Mouse (Mus musculus) stomach, embryonic 16.5 days (tissue): ENCODE measurements around the gene Olfr543. TPM values are rescaled to one million over a fixed set of nuclear protein-coding genes. Genes with fewer than 3 reads are reported as not detected.

Experiments
- ATAC-seq: fragments of 200-750 bp; cut with Nextera tagmentation; 2 replicates; pipeline ENCODE4 v1.8.0; 2017; ENCODE audit warnings: moderate number of reproducible peaks, moderate TSS enrichment; ENCODE audit not compliant: insufficient read depth, low FRiP score
- H3K27ac ChIP-seq: fragments of 300-500 bp; sonication (generic); 2 replicates; pipeline ENCODE4 v1.5.1; 2014; ENCODE audit warnings: low read length
- H3K27me3 ChIP-seq: fragments of 300-500 bp; sonication (generic); 2 replicates; pipeline ENCODE4 v1.6.1; 2014; ENCODE audit warnings: low read length, control low read depth, mixed read lengths; ENCODE audit not compliant: control insufficient read depth, insufficient read depth
- H3K36me3 ChIP-seq: fragments of 300-500 bp; sonication (generic); 2 replicates; pipeline ENCODE4 v1.6.1; 2014; ENCODE audit warnings: low read length; ENCODE audit not compliant: control insufficient read depth, insufficient read depth
- H3K4me1 ChIP-seq: fragments of 300-500 bp; sonication (generic); 2 replicates; pipeline ENCODE4 v1.6.1; 2014; ENCODE audit warnings: low read length, control low read depth, mixed read lengths; ENCODE audit not compliant: control insufficient read depth, insufficient read depth
- H3K4me2 ChIP-seq: fragments of 300-500 bp; sonication (generic); 2 replicates; pipeline ENCODE4 v1.6.1; 2014; ENCODE audit warnings: low read depth, low read length, mixed read lengths
- H3K4me3 ChIP-seq: fragments of 300-500 bp; sonication (generic); replicated peaks from 2 replicates; pipeline ENCODE4 v1.5.1; 2014; ENCODE audit warnings: mild to moderate bottlenecking, low read length
- H3K9ac ChIP-seq: fragments of 300-500 bp; sonication (generic); 2 replicates; pipeline ENCODE4 v1.6.1; 2014; ENCODE audit warnings: low read length
- H3K9me3 ChIP-seq: fragments of 300-500 bp; sonication (generic); replicated peaks from 2 replicates; pipeline ENCODE4 v1.6.1; 2016; ENCODE audit warnings: low read length, control low read depth; ENCODE audit not compliant: control insufficient read depth
- WGBS: fragments of 180-500 bp; shearing (Covaris S2); extraction: QIAGEN DNeasy Blood & Tissue Kit; methylation state at CpG from one replicate; pipeline ENCODE4 v1.1.7; 2014; 5-methylcytosine and 5-hydroxymethylcytosine counted together
- polyA plus RNA-seq: library from polyadenylated mRNA; unstranded; fragments of >200 nt; fragmentation: Nextera tagmentation; extraction: Ambion mirVana; gene quantifications from 2 replicates; pipeline ENCODE4 v1.2.1, GENCODE M21; 2015

The Olfr543 gene
- polyA plus RNA-seq, 1 experiment from 2014 or later: 0.30 TPM

DNA sequence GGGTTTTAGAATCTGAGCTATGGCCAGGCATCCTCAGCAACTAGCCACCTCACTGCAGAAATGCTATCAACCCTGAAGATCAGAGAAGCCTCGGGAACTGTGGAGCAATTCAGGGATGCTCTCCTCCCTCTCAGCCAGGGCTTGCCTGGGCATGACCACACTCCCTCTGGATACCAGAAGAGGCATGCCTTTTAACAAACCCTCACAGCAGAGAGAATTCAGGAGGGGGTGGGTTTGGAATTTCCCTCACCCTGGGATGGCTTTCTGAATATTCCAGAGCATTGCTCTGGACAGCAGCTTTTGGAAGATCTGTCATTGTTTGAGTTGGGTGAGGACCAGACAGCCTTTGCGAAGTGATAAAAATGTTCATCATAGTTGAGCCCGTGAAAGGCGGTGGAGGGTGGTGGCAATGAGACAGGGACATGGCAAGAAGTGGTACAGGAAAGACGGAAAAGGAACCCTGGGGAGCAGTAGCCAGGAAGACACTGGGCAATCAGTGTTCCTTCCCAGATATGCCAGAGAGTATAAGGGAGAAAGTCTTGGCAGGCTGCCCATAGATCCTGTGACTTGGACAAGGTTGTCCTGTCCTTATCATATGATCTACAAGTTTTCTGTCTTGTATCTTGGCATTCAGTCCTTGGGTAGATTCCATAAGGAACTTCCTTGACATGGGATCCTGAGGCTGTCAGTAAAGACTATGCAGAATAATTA, 2.0 kb downstream of the Olfr543 start:
- no peak for ATAC-seq
- Histone ChIP-seq H3K4me3 (no peak overlapping the region), H3K9ac (no peak overlapping the region), H3K27ac (no peak overlapping the region), H3K9me3 (no peaks in the 10 kb centered on the region), H3K4me1 (no peaks in the 10 kb centered on the region), H3K27me3 (no peaks in the 10 kb centered on the region), H3K36me3 (no peaks in the 10 kb centered on the region), H3K4me2 (no peak overlapping the region)
- WGBS: 65% methylated on average over 5 of the region's 5 CpGs

DNA sequence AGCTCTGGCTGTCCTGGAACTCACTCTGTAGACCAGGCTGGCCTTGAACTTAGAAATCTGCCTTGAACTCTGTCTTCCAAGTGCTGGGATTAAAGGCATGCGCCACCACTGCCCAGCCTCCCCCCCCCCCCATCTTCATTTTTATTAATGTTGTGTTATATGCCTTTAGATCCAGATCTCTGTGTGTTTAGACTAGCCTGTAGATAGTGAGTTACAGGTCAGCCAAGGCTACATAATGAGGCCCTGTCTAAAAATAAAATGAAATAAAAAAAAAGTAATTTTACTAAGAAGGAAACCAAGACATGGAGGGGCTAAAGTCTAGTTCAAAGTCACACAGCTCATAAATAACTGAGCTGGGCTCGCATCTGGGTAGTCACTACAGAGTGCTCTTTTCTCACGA, 2.6 kb downstream of the Olfr543 start:
- 77% methylated on average over 3 of the region's 3 CpGs for WGBS
- H3K4me1 ChIP-seq: no peaks in the 10 kb centered on the region
- no peak overlapping the region for H3K4me2 ChIP-seq
- H3K9me3 ChIP-seq: no peaks in the 10 kb centered on the region
- H3K27me3 ChIP-seq: no peaks in the 10 kb centered on the region
- H3K27ac ChIP-seq: no peak overlapping the region
- no peak overlapping the region for H3K9ac ChIP-seq
- H3K4me3 ChIP-seq: no peak overlapping the region
- no peaks in the 10 kb centered on the region for H3K36me3 ChIP-seq
- ATAC-seq: no peak

DNA sequence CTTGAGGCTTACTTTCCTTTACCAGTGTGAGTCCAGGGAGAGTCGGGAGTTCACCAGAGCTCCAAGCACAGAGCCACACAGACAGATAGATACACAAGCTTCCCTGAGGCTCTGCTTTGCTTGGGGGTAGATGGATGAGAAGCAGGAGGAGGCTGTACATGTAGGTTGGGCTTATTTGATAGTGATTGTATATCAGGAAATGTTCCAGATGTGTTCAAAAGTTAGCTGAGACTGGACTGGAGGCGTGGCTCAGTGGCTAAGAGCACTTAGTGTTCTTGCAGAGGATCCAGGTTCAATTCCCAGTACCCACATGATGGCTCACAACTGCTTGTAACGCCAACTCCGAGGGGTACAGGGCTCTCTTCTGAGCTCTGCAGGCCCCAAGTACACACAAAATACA, 3.1 kb downstream of the Olfr543 start:
- no peaks in the 10 kb centered on the region for H3K36me3 ChIP-seq
- H3K9ac ChIP-seq: no peak overlapping the region
- WGBS: 80% methylated on average over 4 of the region's 4 CpGs
- ATAC-seq: no peak
- no peak overlapping the region for H3K4me2 ChIP-seq
- no peak overlapping the region for H3K4me3 ChIP-seq
- no peaks in the 10 kb centered on the region for H3K9me3 ChIP-seq
- H3K27ac ChIP-seq: no peak overlapping the region
- H3K4me1 ChIP-seq: no peaks in the 10 kb centered on the region
- H3K27me3 ChIP-seq: no peaks in the 10 kb centered on the region

DNA sequence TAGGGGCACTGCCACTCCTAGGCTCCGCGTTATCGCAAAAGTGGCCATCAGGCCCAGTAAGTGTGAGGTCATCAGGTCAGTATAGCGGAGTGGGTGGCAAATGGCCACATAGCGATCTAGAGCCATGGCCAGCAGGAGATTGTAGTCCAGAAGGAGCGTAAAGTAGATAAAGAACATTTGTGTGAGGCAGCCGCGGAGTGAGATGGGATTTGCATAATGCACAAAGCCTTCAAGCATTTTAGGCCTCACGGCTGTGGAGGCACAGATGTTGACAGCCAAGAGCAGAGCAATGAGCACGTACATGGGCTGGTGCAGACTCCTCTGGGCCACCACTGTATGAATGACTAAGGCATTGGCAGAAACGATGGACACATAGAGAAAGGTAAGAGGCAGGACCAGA, 4.1 kb downstream of the Olfr543 start:
- H3K36me3 ChIP-seq: no peaks in the 10 kb centered on the region
- WGBS: 82% methylated on average over 11 of the region's 11 CpGs
- H3K4me3 ChIP-seq: no peak overlapping the region
- H3K27me3 ChIP-seq: no peaks in the 10 kb centered on the region
- no peaks in the 10 kb centered on the region for H3K9me3 ChIP-seq
- no peak overlapping the region for H3K4me2 ChIP-seq
- ATAC-seq: no peak
- H3K9ac ChIP-seq: no peak overlapping the region
- H3K4me1 ChIP-seq: no peaks in the 10 kb centered on the region
- H3K27ac ChIP-seq: no peak overlapping the region

DNA sequence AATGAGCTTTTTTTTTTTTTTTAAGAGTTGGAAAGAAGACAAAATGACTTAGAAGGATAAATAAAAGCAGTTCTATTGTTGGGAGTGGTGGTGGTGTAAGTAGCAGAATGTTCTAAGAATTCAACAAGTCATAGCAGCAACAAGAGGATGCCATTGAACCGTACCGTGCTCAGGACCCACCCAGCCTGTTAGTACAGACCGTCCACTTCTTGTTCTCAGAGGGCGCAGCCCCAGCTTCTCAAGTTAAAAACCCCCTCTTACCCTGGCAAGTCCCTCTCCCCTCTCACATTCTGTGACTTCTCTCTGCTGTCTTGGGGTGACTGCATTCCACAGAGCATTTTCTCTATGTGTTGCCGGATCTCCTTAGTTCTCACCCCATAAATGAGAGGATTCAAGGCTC, 4.9 kb downstream of the Olfr543 start:
- no peak overlapping the region for H3K27ac ChIP-seq
- H3K27me3 ChIP-seq: no peaks in the 10 kb centered on the region
- WGBS: 89% methylated on average over 5 of the region's 5 CpGs
- no peak overlapping the region for H3K4me2 ChIP-seq
- no peaks in the 10 kb centered on the region for H3K36me3 ChIP-seq
- no peak for ATAC-seq
- no peak overlapping the region for H3K4me3 ChIP-seq
- H3K9ac ChIP-seq: no peak overlapping the region
- no peaks in the 10 kb centered on the region for H3K4me1 ChIP-seq
- no peaks in the 10 kb centered on the region for H3K9me3 ChIP-seq

GRCm38 (mm10) chr7:102472675-102473074, 8.8 kb downstream of the Olfr543 start:
- no peaks in the 10 kb centered on the region for H3K9me3 ChIP-seq
- 55% methylated on average over 5 of the region's 5 CpGs for WGBS
- H3K4me1 ChIP-seq: no peaks in the 10 kb centered on the region
- H3K27me3 ChIP-seq: no peaks in the 10 kb centered on the region
- no peak overlapping the region for H3K27ac ChIP-seq
- H3K4me3 ChIP-seq: no peak overlapping the region
- H3K9ac ChIP-seq: no peak overlapping the region
- H3K4me2 ChIP-seq: no peak overlapping the region
- no peak for ATAC-seq
- H3K36me3 ChIP-seq: peaks cover 9% of the 10 kb centered on the region

GRCm38 (mm10) chr7:102467566-102467965, 13.9 kb downstream of the Olfr543 start:
- Histone ChIP-seq H3K9me3 (no peaks in the 10 kb centered on the region), H3K36me3 (peaks cover 35% of the 10 kb centered on the region), H3K27ac (no peak overlapping the region), H3K27me3 (no peaks in the 10 kb centered on the region), H3K9ac (no peak overlapping the region), H3K4me2 (no peak overlapping the region), H3K4me3 (no peak overlapping the region), H3K4me1 (no peaks in the 10 kb centered on the region)
- no peak for ATAC-seq
- 85% methylated on average over 8 of the region's 8 CpGs for WGBS

DNA sequence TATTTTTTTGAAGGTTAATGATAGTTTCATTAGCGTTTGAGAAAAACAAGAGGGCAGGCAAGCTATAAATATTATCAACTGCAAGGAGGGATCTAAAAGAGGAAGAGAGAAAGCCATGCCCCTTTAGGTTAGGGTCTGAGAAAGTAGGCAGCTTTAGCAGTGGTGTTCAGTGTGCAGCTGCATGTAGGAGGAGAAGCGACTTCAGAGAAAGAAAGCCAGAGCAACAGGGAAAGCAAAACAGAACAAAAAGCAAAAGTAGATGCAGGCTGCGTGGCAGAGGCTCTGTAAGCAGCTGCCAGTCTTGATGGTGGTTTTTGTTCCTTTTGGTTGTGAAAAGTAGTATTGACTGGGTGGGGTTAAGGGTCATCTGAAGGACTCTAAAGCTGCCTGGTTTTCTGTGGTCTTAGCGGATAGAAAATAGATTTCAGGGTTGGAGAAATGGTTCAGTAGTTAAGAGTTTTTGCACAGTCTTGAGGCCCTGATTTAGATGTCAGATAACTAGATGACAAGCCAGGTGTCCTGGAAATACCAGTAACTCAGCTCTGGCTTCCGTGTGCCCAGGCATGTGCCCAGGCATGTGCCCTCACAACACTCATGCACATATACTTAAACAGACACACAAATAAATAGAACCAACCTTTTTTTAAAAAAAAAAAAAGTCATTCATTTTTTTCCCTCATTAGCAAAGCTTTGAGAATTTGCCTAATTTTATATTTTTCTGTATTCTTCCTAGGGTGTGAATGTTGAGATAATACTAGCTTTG, 22.7 kb downstream of the Olfr543 start:
- WGBS: 87% methylated on average over 5 of the region's 5 CpGs
- H3K9ac ChIP-seq: no peak overlapping the region
- ATAC-seq: no peak
- H3K4me2 ChIP-seq: no peak overlapping the region
- no peak overlapping the region for H3K27ac ChIP-seq
- H3K27me3 ChIP-seq: no peaks in the 10 kb centered on the region
- H3K4me3 ChIP-seq: no peak overlapping the region
- no peaks in the 10 kb centered on the region for H3K4me1 ChIP-seq
- no peaks in the 10 kb centered on the region for H3K9me3 ChIP-seq
- peaks cover 30% of the 10 kb centered on the region for H3K36me3 ChIP-seq

DNA sequence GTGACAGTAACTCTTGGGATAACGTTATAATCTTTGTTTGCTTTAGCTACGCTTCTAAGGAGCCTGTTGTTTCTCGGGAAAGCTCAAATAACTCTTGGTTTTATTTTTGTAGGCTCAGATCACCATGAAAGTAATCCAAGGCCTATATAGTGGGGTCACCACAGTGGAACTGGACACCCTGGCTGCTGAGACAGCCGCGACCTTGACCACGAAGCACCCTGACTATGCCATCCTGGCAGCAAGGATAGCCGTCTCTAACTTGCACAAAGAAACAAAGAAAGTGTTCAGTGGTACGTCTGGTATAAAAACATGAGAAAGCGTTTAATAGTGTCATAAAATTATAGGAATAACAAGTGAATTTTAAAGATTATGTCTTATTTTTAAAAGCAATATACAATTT, 35.0 kb downstream of the Olfr543 start:
- Histone ChIP-seq H3K36me3 (peaks cover 23% of the 10 kb centered on the region), H3K27ac (no peak overlapping the region), H3K9me3 (no peaks in the 10 kb centered on the region), H3K4me1 (peaks cover 8% of the 10 kb centered on the region), H3K9ac (no peak overlapping the region), H3K27me3 (no peaks in the 10 kb centered on the region), H3K4me3 (no peak overlapping the region), H3K4me2 (no peak overlapping the region)
- 89% methylated on average over 9 of the region's 9 CpGs for WGBS
- no peak for ATAC-seq
